In the genomic region with DNA sequence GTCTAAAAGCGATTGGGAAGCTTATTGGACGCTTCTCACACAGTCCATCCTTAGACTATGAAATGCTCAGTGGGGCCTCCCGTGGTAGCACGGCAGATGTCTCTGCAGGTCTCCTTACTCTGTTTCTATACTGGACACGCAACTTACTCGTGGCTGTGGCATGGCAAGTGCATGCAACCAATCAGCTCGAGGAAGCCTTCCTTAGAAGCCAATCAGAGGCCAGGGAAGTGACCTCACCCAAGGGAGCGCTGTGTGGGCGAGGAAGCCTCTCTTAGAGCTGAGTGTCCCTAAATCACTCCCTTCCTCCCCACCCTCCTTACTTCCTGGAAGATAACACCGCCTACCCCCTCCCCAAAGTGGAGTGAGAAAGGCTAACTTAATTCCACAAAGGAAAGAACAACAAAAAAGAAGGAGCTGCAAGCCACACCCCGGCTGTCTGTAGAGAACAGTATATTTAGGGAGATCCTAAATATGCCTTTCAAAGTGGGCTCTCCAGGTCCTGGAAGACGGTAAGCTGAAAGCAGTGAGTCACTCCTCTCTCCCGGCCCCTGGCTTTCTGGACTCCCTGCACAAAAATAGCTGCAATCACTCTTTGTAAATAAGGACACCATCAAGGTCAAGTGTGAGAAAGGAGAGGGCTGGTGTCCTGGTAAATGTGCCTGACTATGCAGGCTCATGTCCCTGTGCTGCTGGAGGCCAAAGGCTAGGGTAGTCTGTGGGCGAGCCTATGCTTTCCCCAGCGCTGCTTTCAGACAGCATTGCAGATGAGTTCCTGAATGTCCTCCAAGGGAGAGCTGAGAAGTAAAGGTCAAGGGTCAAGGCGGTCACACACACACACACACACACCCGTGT, we compare ENCODE assay signal across 8 mouse cellular contexts. TPM values are rescaled to one million over a fixed set of nuclear protein-coding genes. Genes with fewer than 3 reads are reported as not detected.
DNase-seq lines count a peak whose midpoint lies in the region; ATAC-seq and TF ChIP-seq lines count a peak whose summit lies in the region.

Gm16253 (plus strand) TSS at position 295 of the 852 bp plus-strand sequence.

- no peak within 1 kb of the TSS for H3K4me3 ChIP-seq in embryonic facial prominence, embryonic 11.5 days (ENCODE audit: low read depth, low read length)
- H3K4me3 ChIP-seq in limb, embryonic 12.5 days (replicated peaks): peak within 1 kb of the TSS; percentile 8
- no peak within 1 kb of the TSS; the same call in 1 of the 2 replicates for H3K4me3 ChIP-seq in midbrain, embryonic 14.5 days (replicated peaks; ENCODE audit: low read depth, low read length)
- peak within 1 kb of the TSS; percentile 49 for H3K4me3 ChIP-seq in spleen, adult 2 months (ENCODE audit: extremely low read depth, insufficient read depth, insufficient read length)

- no peaks in the 10 kb centered on the region; the same call in 1 of the 2 replicates for H3K4me1 ChIP-seq in embryonic facial prominence, embryonic 11.5 days (ENCODE audit: control insufficient read depth, insufficient read depth, low read length)
- H3K4me1 ChIP-seq in limb, embryonic 12.5 days (replicated peaks): peaks cover 24% of the 10 kb centered on the region
- H3K4me1 ChIP-seq in midbrain, embryonic 14.5 days (ENCODE audit: control insufficient read depth, insufficient read depth, low read length): peaks cover 14% of the 10 kb centered on the region
- H3K4me1 ChIP-seq in spleen, adult 2 months (ENCODE audit: control insufficient read depth, insufficient read depth, insufficient read length): peaks cover 19% of the 10 kb centered on the region; the same call in 1 of the 2 replicates

- peak within 1 kb of the TSS; percentile 37 for H3K9ac ChIP-seq in embryonic facial prominence, embryonic 11.5 days (replicated peaks; ENCODE audit: low read length)
- H3K9ac ChIP-seq in limb, embryonic 12.5 days (replicated peaks): no peak within 1 kb of the TSS
- no peak within 1 kb of the TSS; the same call in 1 of the 2 replicates for H3K9ac ChIP-seq in midbrain, embryonic 14.5 days (replicated peaks; ENCODE audit: low read length)

- ATAC-seq in embryonic facial prominence, embryonic 11.5 days (replicated peaks; ENCODE audit: insufficient number of reproducible peaks, low FRiP score, low TSS enrichment, low read depth): peak; percentile 77
- ATAC-seq in limb, embryonic 12.5 days (ENCODE audit: insufficient number of reproducible peaks, insufficient read depth, low FRiP score, low TSS enrichment, low read depth): peak; percentile 80
- peak; percentile 82; the same call in 1 of the 2 replicates for ATAC-seq in midbrain, embryonic 14.5 days (ENCODE audit: low FRiP score, low TSS enrichment)

- peak within 1 kb of the TSS; percentile 5; the same call in 1 of the 2 replicates for H3K4me2 ChIP-seq in embryonic facial prominence, embryonic 11.5 days (ENCODE audit: low read depth, low read length)
- peak within 1 kb of the TSS; percentile 47 for H3K4me2 ChIP-seq in limb, embryonic 12.5 days
- peak within 1 kb of the TSS; percentile 43 for H3K4me2 ChIP-seq in midbrain, embryonic 14.5 days (ENCODE audit: low read length)

- H3K36me3 ChIP-seq in embryonic facial prominence, embryonic 11.5 days (replicated peaks; ENCODE audit: control insufficient read depth, insufficient read depth, low read depth, low read length): no peaks in the 10 kb centered on the region
- peaks cover 3% of the 10 kb centered on the region; the same call in 1 of the 2 replicates for H3K36me3 ChIP-seq in limb, embryonic 12.5 days
- H3K36me3 ChIP-seq in midbrain, embryonic 14.5 days (ENCODE audit: control insufficient read depth, insufficient read depth, low read length): no peaks in the 10 kb centered on the region
- no peaks in the 10 kb centered on the region for H3K36me3 ChIP-seq in spleen, adult 2 months (ENCODE audit: control insufficient read depth, insufficient read depth, low read length)

- peak within 1 kb of the TSS; percentile 63 for H3K27ac ChIP-seq in embryonic facial prominence, embryonic 11.5 days (replicated peaks; ENCODE audit: low read depth, low read length)
- H3K27ac ChIP-seq in limb, embryonic 12.5 days: peak within 1 kb of the TSS; percentile 76
- H3K27ac ChIP-seq in midbrain, embryonic 14.5 days (replicated peaks; ENCODE audit: low read depth, low read length): peak within 1 kb of the TSS; percentile 61
- peak within 1 kb of the TSS; percentile 79 for H3K27ac ChIP-seq in spleen, adult 2 months (ENCODE audit: insufficient read depth, low read length)

- TF ChIP-seq CTCF in spleen, adult 2 months (IDR thresholded peaks at IDR 0.05; ENCODE audit: extremely low read depth, insufficient read depth, insufficient read length, insufficient replicate concordance): no peak

- WGBS in embryonic facial prominence, embryonic 11.5 days: 28% methylated on average over 17 of the region's 17 CpGs
- 32% methylated on average over 17 of the region's 17 CpGs for WGBS in limb, embryonic 12.5 days
- 35% methylated on average over 17 of the region's 17 CpGs for WGBS in midbrain, embryonic 14.5 days
- 18% methylated on average over 17 of the region's 17 CpGs for WGBS in spleen, adult 2 months

- no peaks in the 10 kb centered on the region for H3K9me3 ChIP-seq in embryonic facial prominence, embryonic 11.5 days (replicated peaks; ENCODE audit: control insufficient read depth, low read length)
- no peaks in the 10 kb centered on the region for H3K9me3 ChIP-seq in limb, embryonic 12.5 days
- no peaks in the 10 kb centered on the region for H3K9me3 ChIP-seq in midbrain, embryonic 14.5 days (ENCODE audit: control insufficient read depth, low read length)

- peak; percentile 85 for DNase-seq in 3134 (ENCODE audit: extremely low read depth, insufficient read length, low spot score)
- peak; percentile 95 for DNase-seq in adrenal gland, postnatal 14 days
- peak; percentile 87 for DNase-seq in embryonic facial prominence, embryonic 11.5 days (ENCODE audit: low spot score)
- peak; percentile 100 for DNase-seq in heart, adult 11 months
- DNase-seq in kidney, adult 18-20 months: peak; percentile 91
- peak; percentile 86 for DNase-seq in midbrain, embryonic 14.5 days
- DNase-seq in spleen, adult 2 months (ENCODE audit: low read depth in 1 of 2, low spot score in 2 of 2): peak; percentile 78 to 93

- H3K27me3 ChIP-seq in embryonic facial prominence, embryonic 11.5 days (ENCODE audit: control insufficient read depth, insufficient read depth, low read length): no peaks in the 10 kb centered on the region
- peaks cover 8% of the 10 kb centered on the region; the same call in 1 of the 2 replicates for H3K27me3 ChIP-seq in limb, embryonic 12.5 days
- H3K27me3 ChIP-seq in midbrain, embryonic 14.5 days (ENCODE audit: control insufficient read depth, insufficient read depth, low read length): no peaks in the 10 kb centered on the region
- H3K27me3 ChIP-seq in spleen, adult 2 months (ENCODE audit: control insufficient read depth, insufficient read depth, low read length): no peaks in the 10 kb centered on the region

- peak; percentile 52 for TF ChIP-seq POLR2A in spleen, adult 2 months (IDR thresholded peaks at IDR 0.05; ENCODE audit: low read depth, low read length)

RNA-seq across cellular contexts. Expression of gene Gm16253, which starts in this region (rescaled TPM):
- total RNA-seq in adrenal gland, postnatal 14 days (2021): not detected in 2 replicates
- not detected in 2 replicates for polyA plus RNA-seq in embryonic facial prominence, embryonic 11.5 days (2014; fragmentation: Nextera tagmentation; extraction: Ambion mirVana)
- polyA plus RNA-seq in limb, embryonic 12.5 days (2016; fragmentation: Nextera tagmentation; extraction: Ambion mirVana): 0.72 and 1.5 TPM in 2 replicates
- polyA plus RNA-seq in midbrain, embryonic 14.5 days (2014; fragmentation: Nextera tagmentation; extraction: Ambion mirVana): 0.43 and 0.45 TPM in 2 replicates
- 0.18 TPM in 1 of 2 replicates, not detected in the other for polyA plus RNA-seq in spleen, adult 2 months (2012; rRNA removed)

Comparison
In these comparisons a context has a peak if more than half of its experiments do, and no peak if none do; other contexts are left out.
1. Peak in DNase-seq in adrenal gland, postnatal 14 days; RNA of the gene not detected or under 1 TPM.
2. Peak in DNase-seq, ATAC-seq, H3K27ac ChIP-seq, H3K9ac ChIP-seq and H3K4me2 ChIP-seq in embryonic facial prominence, embryonic 11.5 days; RNA of the gene not detected or under 1 TPM.
3. Peak in DNase-seq, ATAC-seq, H3K27ac ChIP-seq and H3K4me2 ChIP-seq in midbrain, embryonic 14.5 days; RNA of the gene not detected or under 1 TPM.
4. Peak in DNase-seq, H3K4me3 ChIP-seq and H3K27ac ChIP-seq in spleen, adult 2 months; RNA of the gene not detected or under 1 TPM.